28 mouse cellular contexts compared by ENCODE assay signal in genomic region chr9:106519909-106520308, GRCm38 (mm10). TPM values are rescaled to one million over a fixed set of nuclear protein-coding genes. Genes with fewer than 3 reads are reported as not detected.
"Had no signal": no experiment of that assay in that cellular context is flagged by ENCODE, and none has a peak within 500 bp of the region (broad histone marks: within the 10 kb centered on the region; RNA-seq: fewer than 3 reads in every experiment).

No protein-coding gene starts in this region.

- H3K9me3 ChIP-seq: liver, embryonic 13.5 days; liver, embryonic 15.5 days; lung, embryonic 15.5 days; midbrain, embryonic 10.5 days; midbrain, embryonic 12.5 days; neural tube, embryonic 12.5 days had no signal

- H3K4me3 ChIP-seq: liver, embryonic 13.5 days; liver, embryonic 15.5 days; lung, embryonic 15.5 days; midbrain, embryonic 10.5 days; midbrain, embryonic 12.5 days; neural tube, embryonic 12.5 days had no signal

- DNase-seq: liver, embryonic 13.5 days; liver, postnatal 0 days; lung, adult 2 months; lung, postnatal 10 days; lung, postnatal 36 days; midbrain, embryonic 14.5 days; retina, postnatal 1 day; right cerebral cortex, adult 18-20 months; right cerebral cortex, postnatal 25 days; right cerebral cortex, postnatal 4 days; spleen, adult 18-20 months; thymus, adult 18-20 months; thymus, postnatal 14 days; thymus, postnatal 36 days had no signal

- H3K36me3 ChIP-seq: liver, embryonic 13.5 days; liver, embryonic 15.5 days; lung, embryonic 15.5 days; midbrain, embryonic 10.5 days; midbrain, embryonic 12.5 days; neural tube, embryonic 12.5 days had no signal

- H3K4me1 ChIP-seq: liver, embryonic 15.5 days; lung, embryonic 15.5 days; midbrain, embryonic 10.5 days; midbrain, embryonic 12.5 days; neural tube, embryonic 12.5 days had no signal

- ATAC-seq: liver, postnatal 0 days; midbrain, embryonic 16.5 days had no signal

- H3K27me3 ChIP-seq: liver, embryonic 13.5 days; liver, embryonic 15.5 days; lung, embryonic 15.5 days; midbrain, embryonic 12.5 days; neural tube, embryonic 12.5 days had no signal

RNA-seq across cellular contexts. Expression of gene Iqcf5, which starts 5.5 kb away (rescaled TPM):
- total RNA-seq: megakaryocyte progenitor cell, adult 5-6 weeks; neutrophil, adult 5-6 weeks had no signal
- polyA plus RNA-seq: liver, embryonic 13.5 days; liver, embryonic 15.5 days; liver, postnatal 0 days; lung, adult 2 months; lung, embryonic 15.5 days; macrophage; midbrain, embryonic 10.5 days; midbrain, embryonic 12.5 days; midbrain, embryonic 14.5 days; midbrain, embryonic 16.5 days; neural tube, embryonic 12.5 days; neural tube, embryonic 14.5 days; small intestine, adult 2 months; stomach, embryonic 14.5 days; stomach, embryonic 16.5 days had no signal

RNA-seq across cellular contexts. Expression of gene Iqcf1, which starts 20.1 kb away (rescaled TPM):
- total RNA-seq: megakaryocyte progenitor cell, adult 5-6 weeks; neutrophil, adult 5-6 weeks had no signal
- polyA plus RNA-seq: liver, embryonic 13.5 days; liver, embryonic 15.5 days; liver, postnatal 0 days; lung, embryonic 15.5 days; macrophage; midbrain, embryonic 10.5 days; midbrain, embryonic 12.5 days; midbrain, embryonic 14.5 days; midbrain, embryonic 16.5 days; neural tube, embryonic 12.5 days; neural tube, embryonic 14.5 days; small intestine, adult 2 months; stomach, embryonic 14.5 days; stomach, embryonic 16.5 days; thymus, postnatal 0 days had no signal

RNA-seq across cellular contexts. Expression of gene Iqcf3, which starts 41.5 kb away (rescaled TPM):
- total RNA-seq: megakaryocyte progenitor cell, adult 5-6 weeks; neutrophil, adult 5-6 weeks had no signal
- polyA plus RNA-seq: liver, embryonic 13.5 days; liver, embryonic 15.5 days; liver, postnatal 0 days; lung, adult 2 months; lung, embryonic 15.5 days; macrophage; midbrain, embryonic 10.5 days; midbrain, embryonic 12.5 days; midbrain, embryonic 14.5 days; midbrain, embryonic 16.5 days; neural tube, embryonic 12.5 days; neural tube, embryonic 14.5 days; small intestine, adult 2 months; stomach, embryonic 14.5 days; stomach, embryonic 16.5 days; thymus, postnatal 0 days had no signal
